In the genomic region with DNA sequence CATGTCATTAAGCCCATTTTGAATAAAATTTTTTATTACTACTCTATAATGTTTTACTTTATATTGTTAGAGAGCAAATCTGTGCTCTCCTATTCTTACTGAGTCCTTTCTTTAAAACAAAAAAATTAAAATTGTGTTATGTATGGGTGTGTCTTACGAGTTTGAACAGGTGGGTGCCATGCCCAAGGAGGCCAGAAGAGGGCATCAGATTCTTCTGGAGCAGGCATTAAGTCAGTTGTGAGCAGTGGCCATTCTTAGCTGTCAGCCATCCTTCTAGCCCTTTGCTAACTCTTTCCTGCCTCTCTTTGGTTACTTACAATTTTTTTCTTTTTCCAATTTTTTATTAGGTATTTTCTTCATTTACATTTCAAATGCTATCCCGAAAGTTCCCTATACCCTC, we compare ENCODE assay signal across 9 mouse cellular contexts.
DNase-seq lines count a peak whose midpoint lies in the region; ATAC-seq and TF ChIP-seq lines count a peak whose summit lies in the region.
"Had no signal": no experiment of that assay in that cellular context is flagged by ENCODE, and none has a peak within 500 bp of the region (broad histone marks: within the 10 kb centered on the region; RNA-seq: fewer than 3 reads in every experiment).

No protein-coding gene starts in this region.

- peak; percentile 47 to 51 for DNase-seq in B cell, adult 2 months
- peak; percentile 39 for DNase-seq in ES-E14 (ENCODE audit: low read depth, low spot score)
- peak; percentile 42 for DNase-seq in lung, embryonic 14.5 days
- DNase-seq in T-cell, adult 2 months (ENCODE audit: low spot score) = no peak
- DNase-seq in gastrocnemius, adult 18-20 months (ENCODE audit: low spot score) = no peak

- no peaks in the 10 kb centered on the region for H3K9me3 ChIP-seq in intestine, postnatal 0 days (ENCODE audit: control insufficient read depth)
- H3K9me3 ChIP-seq in intestine, embryonic 16.5 days (ENCODE audit: control insufficient read depth, low read length) = no peaks in the 10 kb centered on the region
- H3K9me3 ChIP-seq in ES-E14 (ENCODE audit: control insufficient read depth, insufficient read depth, low read depth, low read length) = no peaks in the 10 kb centered on the region
- H3K9me3 ChIP-seq in lung, embryonic 14.5 days (ENCODE audit: low read depth, low read length) = no peaks in the 10 kb centered on the region
- H3K9me3 ChIP-seq: limb, embryonic 13.5 days had no signal

- WGBS in intestine, postnatal 0 days = 88% methylated on average over 2 of the region's 2 CpGs
- 89% methylated on average over 2 of the region's 2 CpGs for WGBS in intestine, embryonic 16.5 days
- WGBS in lung, embryonic 14.5 days = 84% methylated on average over 2 of the region's 2 CpGs

- H3K4me1 ChIP-seq in intestine, postnatal 0 days (replicated peaks; ENCODE audit: control insufficient read depth, insufficient read depth, low read length) = no peaks in the 10 kb centered on the region
- no peaks in the 10 kb centered on the region for H3K4me1 ChIP-seq in intestine, embryonic 16.5 days (ENCODE audit: control insufficient read depth, insufficient read depth, low read length)
- H3K4me1 ChIP-seq in ES-E14 (ENCODE audit: control insufficient read depth in 2 of 2, insufficient read depth in 2 of 2, low read length in 2 of 2, poor library complexity in 1 of 2) = no peaks in the 10 kb centered on the region
- H3K4me1 ChIP-seq in embryonic fibroblast, embryonic 13.5 days (ENCODE audit: control insufficient read depth, insufficient read depth, low read length) = no peaks in the 10 kb centered on the region
- no peaks in the 10 kb centered on the region for H3K4me1 ChIP-seq in lung, embryonic 14.5 days (ENCODE audit: insufficient read depth)
- H3K4me1 ChIP-seq: limb, embryonic 13.5 days had no signal

- H3K36me3 ChIP-seq in intestine, postnatal 0 days (ENCODE audit: control insufficient read depth, insufficient read depth) = no peaks in the 10 kb centered on the region
- no peaks in the 10 kb centered on the region for H3K36me3 ChIP-seq in intestine, embryonic 16.5 days (ENCODE audit: control insufficient read depth, insufficient read depth, low read length)
- H3K36me3 ChIP-seq in ES-E14 (ENCODE audit: control insufficient read depth, insufficient read depth, low read length, poor library complexity, severe bottlenecking) = no peaks in the 10 kb centered on the region
- H3K36me3 ChIP-seq in lung, embryonic 14.5 days (ENCODE audit: insufficient read depth) = no peaks in the 10 kb centered on the region
- H3K36me3 ChIP-seq: limb, embryonic 13.5 days had no signal

- H3K27ac ChIP-seq in intestine, postnatal 0 days (ENCODE audit: low read depth, low read length) = no peak overlapping the region
- no peak overlapping the region for H3K27ac ChIP-seq in intestine, embryonic 16.5 days (ENCODE audit: low read length)
- H3K27ac ChIP-seq in ES-E14 (ENCODE audit: insufficient read depth, low read depth, low read length, poor library complexity, severe bottlenecking) = no peak overlapping the region
- H3K27ac ChIP-seq in embryonic fibroblast, embryonic 13.5 days (ENCODE audit: insufficient read depth, low read length) = no peak overlapping the region
- H3K27ac ChIP-seq in lung, embryonic 14.5 days (ENCODE audit: low read depth) = no peak overlapping the region
- H3K27ac ChIP-seq: limb, embryonic 13.5 days had no signal

- H3K4me2 ChIP-seq in intestine, postnatal 0 days (replicated peaks; ENCODE audit: low read depth) = no peak overlapping the region
- H3K4me2 ChIP-seq in intestine, embryonic 16.5 days (ENCODE audit: low read depth, low read length) = no peak overlapping the region
- no peak overlapping the region for H3K4me2 ChIP-seq in lung, embryonic 14.5 days
- H3K4me2 ChIP-seq: limb, embryonic 13.5 days had no signal

- TF ChIP-seq POLR2A in embryonic fibroblast, embryonic 13.5 days (IDR thresholded peaks at IDR 0.05; ENCODE audit: low read depth, low read length) = no peak

- in situ Hi-C loops in ES-E14 (cut with MboI; ENCODE audit: low sequenced_read_pairs in 2 of 2, unreplicated experiment in 2 of 2) = no loop called here

- TF ChIP-seq CTCF in intestine, postnatal 0 days (IDR thresholded peaks at IDR 0.05; ENCODE audit: low read depth) = peak; percentile 63
- peak; percentile 5; the same call in 1 of the 2 replicates for TF ChIP-seq CTCF in embryonic fibroblast, embryonic 13.5 days (IDR thresholded peaks at IDR 0.05; ENCODE audit: borderline replicate concordance, insufficient read depth, low read length)
- peak; percentile 45 for TF ChIP-seq CTCF in lung, embryonic 14.5 days (IDR thresholded peaks at IDR 0.05; ENCODE audit: low read depth)

- no peak overlapping the region for H3K4me3 ChIP-seq in intestine, postnatal 0 days (ENCODE audit: low read depth, low read length)
- no peak overlapping the region for H3K4me3 ChIP-seq in intestine, embryonic 16.5 days (ENCODE audit: low read length)
- H3K4me3 ChIP-seq in ES-E14 (ENCODE audit: insufficient read depth in 1 of 2, low read depth in 1 of 2, low read length in 2 of 2, poor library complexity in 1 of 2, severe bottlenecking in 1 of 2) = no peak overlapping the region
- no peak overlapping the region for H3K4me3 ChIP-seq in embryonic fibroblast, embryonic 13.5 days (ENCODE audit: insufficient read depth, low read length)
- no peak overlapping the region for H3K4me3 ChIP-seq in lung, embryonic 14.5 days (ENCODE audit: low read depth, low read length)
- H3K4me3 ChIP-seq: limb, embryonic 13.5 days had no signal

- no peak overlapping the region for H3K9ac ChIP-seq in intestine, postnatal 0 days (ENCODE audit: low read depth, low read length)
- H3K9ac ChIP-seq in intestine, embryonic 16.5 days (ENCODE audit: low read depth, low read length) = no peak overlapping the region
- H3K9ac ChIP-seq in ES-E14 (ENCODE audit: insufficient read depth, low read depth, low read length, poor library complexity, severe bottlenecking) = no peak overlapping the region
- H3K9ac ChIP-seq in lung, embryonic 14.5 days = no peak overlapping the region
- H3K9ac ChIP-seq: limb, embryonic 13.5 days had no signal

- no peaks in the 10 kb centered on the region for H3K27me3 ChIP-seq in intestine, postnatal 0 days (replicated peaks; ENCODE audit: control insufficient read depth, insufficient read depth, low read length)
- H3K27me3 ChIP-seq in intestine, embryonic 16.5 days (replicated peaks; ENCODE audit: control insufficient read depth, insufficient read depth, low read length) = no peaks in the 10 kb centered on the region
- no peaks in the 10 kb centered on the region for H3K27me3 ChIP-seq in lung, embryonic 14.5 days (ENCODE audit: insufficient read depth, low read length)
- H3K27me3 ChIP-seq: limb, embryonic 13.5 days had no signal

- ATAC-seq in intestine, postnatal 0 days = no peak
- ATAC-seq in intestine, embryonic 16.5 days = no peak
- ATAC-seq in lung, embryonic 14.5 days (ENCODE audit: insufficient read depth) = no peak

TF ChIP-seq in ES-E14, 5 proteins besides CTCF, POLR2A, EP300 and RAD21:
- TF ChIP-seq ZC3H11A (IDR thresholded peaks at IDR 0.05; ENCODE audit: borderline replicate concordance, low read depth, low read length) (peak; percentile 28; the same call in 1 of the 2 replicates), MAFK (IDR thresholded peaks at IDR 0.05; ENCODE audit: insufficient read depth, low read depth, low read length) (no peak)

Comparison
In these comparisons a context has a peak if more than half of its experiments do, and no peak if none do; other contexts are left out.
1. CTCF ChIP-seq: peak in every context shown above with its lines; median percentile 63 in intestine, postnatal 0 days; 45 in lung, embryonic 14.5 days; 5 in embryonic fibroblast, embryonic 13.5 days.
2. DNase-seq: peak in B cell, adult 2 months (2 of 2), ES-E14 (single experiment) and lung, embryonic 14.5 days (single experiment); none in T-cell, adult 2 months (single experiment) and gastrocnemius, adult 18-20 months (single experiment).